Mouse (Mus musculus) lung, postnatal 14 days (tissue): Measurements from ENCODE around the gene Hand2.

Experiments used
- DNase-seq: peaks from one replicate; pipeline ENCODE4 v3.0.0; 2021

Gene Hand2

GRCm38 (mm10) chr8:57320851-57321743 lies at the start of gene Hand2:
Hand2 (plus strand) TSS chr8:57320983.
- no peak for DNase-seq

- DNase-seq = no peak
Observed at GRCm38 (mm10) chr8:57273055-57273454, 47.7 kb upstream of the Hand2 start.

GRCm38 (mm10) chr8:57293441-57293840 lies 27.3 kb upstream of the Hand2 start:
- no peak for DNase-seq

GRCm38 (mm10) chr8:57303513-57303912 lies 17.3 kb upstream of the Hand2 start:
- no peak for DNase-seq

- DNase-seq = no peak
Observed at GRCm38 (mm10) chr8:57304944-57305343, 15.8 kb upstream of the Hand2 start.

- no peak for DNase-seq
Observed at GRCm38 (mm10) chr8:57306441-57306840, 14.3 kb upstream of the Hand2 start.

- no peak for DNase-seq
Observed at GRCm38 (mm10) chr8:57309844-57310485, 10.8 kb upstream of the Hand2 start.

GRCm38 (mm10) chr8:57312031-57312981 lies 8.5 kb upstream of the Hand2 start:
- no peak for DNase-seq

- no peak for DNase-seq
Observed at GRCm38 (mm10) chr8:57313583-57313982, 7.2 kb upstream of the Hand2 start.

GRCm38 (mm10) chr8:57314216-57314615 lies 6.6 kb upstream of the Hand2 start:
- no peak for DNase-seq

- DNase-seq = no peak
Observed at GRCm38 (mm10) chr8:57315471-57315870, 5.3 kb upstream of the Hand2 start.

- DNase-seq = no peak
Observed at GRCm38 (mm10) chr8:57317107-57317506, 3.7 kb upstream of the Hand2 start.

- DNase-seq = no peak
Observed at GRCm38 (mm10) chr8:57317890-57318480, 2.8 kb upstream of the Hand2 start.

GRCm38 (mm10) chr8:57319092-57319980 lies 1.4 kb upstream of the Hand2 start:
- no peak for DNase-seq

GRCm38 (mm10) chr8:57319981-57320585 lies 700 bp upstream of the Hand2 start:
- no peak for DNase-seq

- no peak for DNase-seq
Observed at GRCm38 (mm10) chr8:57321898-57322895, 1.4 kb downstream of the Hand2 start.

GRCm38 (mm10) chr8:57322961-57323941 lies 2.5 kb downstream of the Hand2 start:
- no peak for DNase-seq

- no peak for DNase-seq
Observed at GRCm38 (mm10) chr8:57324091-57324490, 3.3 kb downstream of the Hand2 start.

- DNase-seq = no peak
Observed at GRCm38 (mm10) chr8:57324671-57325070, 3.9 kb downstream of the Hand2 start.
